Mouse (Mus musculus) frontal cortex, postnatal 10 days (tissue): ENCODE data around the gene Krt28.

ENCODE experiments used
- DNase-seq, 2 experiments: peaks; one replicate each; pipeline ENCODE4 v3.0.0; 2022; ENCODE audit warnings: low spot score in 2 of 2, mixed read lengths in 1 of 2

Gene Krt28

GRCm38 (mm10) chr11:99366791-99367190 lies 7.9 kb downstream of the Krt28 start:
- no peak for DNase-seq

GRCm38 (mm10) chr11:99364412-99364811 lies 10.3 kb downstream of the Krt28 start:
- DNase-seq, result no peak

DNA sequence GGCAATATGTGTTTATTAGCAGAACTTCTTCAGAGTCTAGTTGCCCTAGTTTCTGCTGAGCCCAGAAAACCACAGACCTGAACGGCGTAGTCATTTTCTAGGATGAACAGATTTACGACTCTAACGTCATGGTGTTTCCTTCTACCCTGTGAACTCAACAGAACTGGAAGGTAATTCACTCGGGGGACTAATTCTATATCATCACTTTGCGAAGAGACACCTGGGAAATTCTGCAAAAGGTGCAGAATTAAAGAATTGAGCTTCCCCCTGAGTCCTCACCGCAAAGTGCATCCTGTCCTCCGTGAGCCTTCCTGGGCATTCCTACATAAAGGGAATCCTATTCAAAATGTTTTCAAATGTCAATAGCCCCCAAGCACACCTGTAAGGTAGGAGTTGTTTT lies 13.3 kb downstream of the Krt28 start:
- DNase-seq, result no peak

DNA sequence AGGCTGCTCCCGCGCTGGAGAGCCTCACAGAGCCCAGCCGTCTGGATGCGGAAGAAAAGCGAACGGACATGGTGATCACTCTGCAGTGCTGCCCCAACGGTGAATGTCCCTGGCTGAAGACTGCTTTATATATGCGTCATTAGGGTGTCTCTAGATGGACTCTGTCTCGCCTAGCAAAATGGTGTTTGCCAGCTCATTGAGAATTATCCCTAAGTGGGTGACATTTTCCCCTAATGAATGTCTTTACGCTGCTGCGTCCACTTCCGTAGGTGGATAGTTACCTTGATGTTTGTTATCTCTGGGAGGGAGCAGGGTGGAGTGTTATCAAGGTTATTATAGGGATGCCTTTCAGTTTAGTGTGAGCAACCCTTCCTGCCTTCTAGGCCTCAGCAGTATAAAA lies 23.7 kb downstream of the Krt28 start, which contains the start of gene Krt27:
Gene Krt27 (minus strand): TSS at position 101 of the 400 bp plus-strand sequence.
- DNase-seq, result no peak

DNA sequence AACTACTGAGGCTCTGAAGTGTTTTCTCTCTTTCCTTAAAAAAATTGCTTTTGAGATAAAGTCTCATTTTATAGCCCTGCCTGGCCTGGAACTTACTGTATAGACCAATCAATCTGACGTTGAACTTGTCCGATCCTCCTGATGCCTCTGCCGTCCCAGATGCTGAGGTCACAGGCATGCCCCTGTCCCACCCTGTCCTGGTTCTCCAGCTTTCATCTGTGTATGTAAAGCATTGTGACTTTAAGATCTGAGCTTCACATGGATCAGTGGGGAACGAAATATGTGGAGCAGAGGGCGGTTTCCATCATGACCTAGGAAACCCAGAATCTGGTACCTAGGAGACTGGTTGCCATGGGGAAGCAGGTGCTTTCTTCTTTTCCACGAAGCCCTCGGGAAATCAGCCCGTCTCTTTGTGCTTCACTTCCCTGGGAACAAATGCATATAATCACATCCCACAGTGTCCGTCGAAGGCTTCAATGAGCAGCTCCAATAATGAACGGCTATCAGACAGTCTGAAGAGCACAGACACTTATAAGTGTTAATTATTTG lies 35.3 kb downstream of the Krt28 start:
- DNase-seq, result no peak

GRCm38 (mm10) chr11:99337866-99338265 lies 36.8 kb downstream of the Krt28 start, which contains the start of gene Krt26:
TSS of gene Krt26 (minus strand) at chr11:99337966.
- no peak for DNase-seq

GRCm38 (mm10) chr11:99333426-99333825 lies 41.3 kb downstream of the Krt28 start:
- DNase-seq, result peak; percentile 24 to 33

GRCm38 (mm10) chr11:99329655-99330054 lies 45.0 kb downstream of the Krt28 start:
- DNase-seq, result no peak

- no peak for DNase-seq
Observed at GRCm38 (mm10) chr11:99322851-99323250, 51.9 kb downstream of the Krt28 start, which contains the start of gene Krt25. TSS of gene Krt25 (minus strand) at chr11:99322951.

DNA sequence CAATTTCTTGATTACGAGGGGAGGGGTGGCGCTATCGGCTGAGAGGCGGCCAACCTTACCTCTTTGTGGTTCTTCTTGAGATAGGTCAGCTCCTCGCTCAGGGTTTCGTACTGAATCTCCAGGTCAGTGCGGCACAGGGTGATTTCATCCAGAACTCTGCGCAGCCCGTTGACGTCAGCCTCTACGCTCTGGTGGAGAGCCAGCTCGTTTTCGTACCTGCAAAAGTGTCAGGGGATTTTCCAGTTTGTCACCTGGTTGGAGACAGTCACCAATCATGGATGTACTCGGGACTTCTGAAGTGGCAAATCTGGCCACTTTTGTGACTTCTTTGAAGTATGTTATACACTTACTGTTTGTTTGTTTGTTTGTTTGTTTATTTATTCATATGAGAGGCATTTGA lies 53.6 kb downstream of the Krt28 start:
- DNase-seq, result no peak

DNA sequence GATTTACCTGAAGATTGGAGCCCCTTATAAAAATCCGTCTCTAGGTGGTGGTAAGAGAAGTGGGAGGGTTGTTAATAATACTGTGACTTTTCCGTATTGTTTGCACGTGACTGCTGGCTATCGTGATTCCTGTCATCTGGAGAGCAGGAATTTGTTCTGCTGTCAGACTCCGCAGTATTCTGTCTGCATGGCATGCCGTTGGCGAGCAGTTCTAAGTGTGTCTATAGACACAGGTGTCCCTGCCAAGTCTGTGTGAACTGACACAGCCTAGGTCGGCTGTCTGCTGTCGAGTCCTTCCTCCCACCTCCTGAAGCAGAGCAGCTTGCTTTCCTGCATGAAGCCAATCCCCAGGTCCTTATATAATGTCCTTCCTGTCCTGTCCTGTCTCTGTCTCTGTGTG lies 55.6 kb downstream of the Krt28 start:
- no peak for DNase-seq

- no peak for DNase-seq
Observed at GRCm38 (mm10) chr11:99316543-99316942, 58.2 kb downstream of the Krt28 start.
